Mouse (Mus musculus): ENCODE data around the gene Tspyl4.

Gene Tspyl4

GRCm38 (mm10) chr10:34320809-34321208, 23.6 kb downstream of the Tspyl4 start:
- DNase-seq (ENCODE audit: low spot score in 2 of 2), result no peak

- no peak for DNase-seq (ENCODE audit: low spot score in 2 of 2)
Observed at GRCm38 (mm10) chr10:34326701-34327100, 29.5 kb downstream of the Tspyl4 start.

GRCm38 (mm10) chr10:34327144-34327543, 29.9 kb downstream of the Tspyl4 start:
- no peak for DNase-seq (ENCODE audit: low spot score in 2 of 2)

GRCm38 (mm10) chr10:34328310-34328709, 31.1 kb downstream of the Tspyl4 start:
- DNase-seq (ENCODE audit: low spot score in 2 of 2), result no peak

GRCm38 (mm10) chr10:34341014-34341413, 43.8 kb downstream of the Tspyl4 start:
- DNase-seq (ENCODE audit: low spot score in 2 of 2), result no peak

GRCm38 (mm10) chr10:34341886-34342285, 44.6 kb downstream of the Tspyl4 start:
- DNase-seq (ENCODE audit: low spot score in 2 of 2), result no peak
